Mouse (Mus musculus): Measurements from ENCODE around the gene Cers3.

Gene Cers3

DNA sequence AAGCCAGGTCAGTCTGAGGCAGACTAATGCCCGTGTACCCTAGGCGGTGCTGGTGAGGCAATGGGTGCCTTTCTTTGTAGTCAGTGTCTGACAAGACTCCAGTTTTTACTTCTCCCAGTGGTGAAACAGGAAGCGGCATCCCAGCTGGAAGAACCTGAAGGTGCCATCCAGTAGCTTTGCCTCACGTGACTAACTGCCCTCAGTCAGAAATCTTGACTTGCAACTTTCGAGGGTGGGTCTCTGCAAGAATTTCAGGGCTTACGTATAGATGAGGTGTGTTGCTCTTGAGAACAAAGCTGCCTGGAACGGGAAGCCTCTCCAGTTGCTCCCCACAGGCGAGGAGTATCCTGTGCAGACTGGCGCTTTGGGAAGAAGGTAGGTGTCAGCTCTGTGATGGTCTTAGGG is at the start of gene Cers3:
Gene Cers3 (plus strand): TSS at position 128 of the 405 bp plus-strand sequence.
- DNase-seq (ENCODE audit: low read depth, low spot score) = peak; percentile 22

- DNase-seq (ENCODE audit: low read depth, low spot score) = no peak
Observed at GRCm38 (mm10) chr7:66694467-66694866, 48.8 kb upstream of the Cers3 start.

DNA sequence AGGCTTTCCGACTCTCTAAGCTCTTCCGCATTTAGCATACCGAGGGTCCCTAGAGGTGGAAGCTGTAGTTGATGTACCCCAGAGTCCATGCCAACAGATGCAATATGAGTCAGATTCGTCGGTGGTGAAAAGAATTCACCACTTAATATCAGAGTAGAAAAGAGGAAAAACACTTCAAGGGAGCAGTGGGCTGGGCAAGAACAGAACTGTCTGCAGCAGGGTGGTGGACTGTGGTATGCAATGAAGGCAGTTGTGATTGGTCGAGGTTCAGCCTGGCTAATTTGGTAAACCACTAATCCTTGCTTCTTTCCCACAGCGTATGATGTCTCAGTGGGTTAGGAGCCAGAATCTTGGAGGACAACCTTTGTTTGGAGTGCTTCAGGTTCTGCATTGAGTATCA is 40.6 kb upstream of the Cers3 start:
- DNase-seq (ENCODE audit: low read depth, low spot score) = no peak

DNA sequence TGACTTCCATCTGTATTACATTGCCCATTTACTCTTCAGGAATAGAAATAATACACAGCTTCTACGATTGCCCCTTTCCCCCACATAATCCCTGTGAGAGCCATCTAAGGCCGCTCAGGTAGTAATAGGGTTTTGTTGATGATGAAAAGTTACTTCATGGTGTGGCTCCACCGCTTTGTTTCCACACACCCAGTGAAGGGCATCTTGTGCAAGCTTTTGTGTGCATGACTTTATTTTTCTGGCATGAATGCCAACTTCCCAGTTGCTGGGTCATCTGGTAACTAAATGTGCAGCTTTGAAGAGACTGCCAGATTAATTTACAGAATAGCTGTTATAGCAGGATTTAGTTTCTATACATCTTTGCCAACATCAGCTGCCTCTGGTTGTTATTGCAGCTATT is 38.7 kb upstream of the Cers3 start:
- no peak for DNase-seq (ENCODE audit: low read depth, low spot score)

GRCm38 (mm10) chr7:66711166-66711565 is 32.1 kb upstream of the Cers3 start:
- no peak for DNase-seq (ENCODE audit: low read depth, low spot score)

DNA sequence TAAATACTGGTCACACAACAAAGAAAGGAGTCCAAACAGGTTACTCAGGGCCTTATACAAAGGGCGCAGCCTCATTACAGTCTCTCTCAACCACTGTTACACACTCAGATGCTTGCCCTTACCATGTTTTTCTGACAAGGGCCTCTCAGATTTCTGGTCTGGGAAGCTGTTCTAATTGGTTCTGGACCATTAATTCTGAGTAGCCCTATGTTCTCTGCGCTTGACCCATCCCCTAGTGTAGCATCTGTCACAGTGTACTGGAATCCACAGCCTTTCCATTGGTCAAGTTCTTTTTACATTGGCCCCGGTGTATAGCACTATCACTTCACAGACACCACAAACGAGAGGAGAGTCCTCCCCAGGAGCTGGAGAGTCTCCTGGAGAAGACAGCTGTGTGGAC is 18.8 kb upstream of the Cers3 start:
- no peak for DNase-seq (ENCODE audit: low read depth, low spot score)

DNA sequence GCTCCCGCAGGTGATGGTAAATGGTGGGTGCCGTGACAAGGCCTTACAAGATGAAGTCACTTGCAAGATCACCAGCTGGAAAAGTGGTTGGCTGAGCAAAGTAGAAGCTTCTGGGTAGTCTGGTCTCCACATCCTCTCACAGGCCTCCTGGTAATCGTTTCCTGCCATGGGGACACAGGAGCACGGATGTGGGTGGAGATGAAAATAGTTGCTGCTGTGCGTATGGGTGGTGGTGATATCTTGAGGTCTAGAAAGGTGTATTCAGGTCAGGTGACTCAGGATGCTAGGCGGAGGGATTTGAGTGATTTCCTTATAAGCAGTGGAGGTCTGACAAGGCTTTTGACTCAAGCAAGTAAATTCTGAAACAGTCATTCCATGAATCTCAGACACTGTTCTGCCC is 18.4 kb upstream of the Cers3 start:
- DNase-seq (ENCODE audit: low read depth, low spot score) = no peak

GRCm38 (mm10) chr7:66728072-66728471 is 15.2 kb upstream of the Cers3 start:
- no peak for DNase-seq (ENCODE audit: low read depth, low spot score)

- DNase-seq (ENCODE audit: low read depth, low spot score) = no peak
Observed at GRCm38 (mm10) chr7:66729232-66729631, 14.1 kb upstream of the Cers3 start.

DNA sequence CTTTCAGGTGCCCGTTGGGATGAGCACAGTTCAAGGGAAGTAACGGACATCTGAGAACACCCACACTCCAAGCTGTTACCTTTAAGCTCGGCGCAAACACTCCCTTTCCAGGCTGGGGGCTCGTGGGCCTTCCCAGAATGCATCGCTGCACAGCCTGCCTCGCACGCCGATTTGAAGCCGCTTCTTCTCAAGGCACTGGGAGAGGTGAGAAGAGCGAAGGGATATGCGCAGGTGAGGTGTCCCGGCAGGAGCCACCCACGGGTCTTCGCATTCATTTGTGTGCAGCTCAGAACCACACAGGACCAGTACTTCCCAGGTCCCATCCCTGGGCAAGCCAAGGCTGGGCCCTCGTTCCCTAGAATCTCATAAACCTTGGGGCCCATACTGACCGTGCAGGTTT is 9.9 kb upstream of the Cers3 start:
- DNase-seq (ENCODE audit: low read depth, low spot score) = no peak

- no peak for DNase-seq (ENCODE audit: low read depth, low spot score)
Observed at GRCm38 (mm10) chr7:66733882-66734281, 9.4 kb upstream of the Cers3 start.

DNA sequence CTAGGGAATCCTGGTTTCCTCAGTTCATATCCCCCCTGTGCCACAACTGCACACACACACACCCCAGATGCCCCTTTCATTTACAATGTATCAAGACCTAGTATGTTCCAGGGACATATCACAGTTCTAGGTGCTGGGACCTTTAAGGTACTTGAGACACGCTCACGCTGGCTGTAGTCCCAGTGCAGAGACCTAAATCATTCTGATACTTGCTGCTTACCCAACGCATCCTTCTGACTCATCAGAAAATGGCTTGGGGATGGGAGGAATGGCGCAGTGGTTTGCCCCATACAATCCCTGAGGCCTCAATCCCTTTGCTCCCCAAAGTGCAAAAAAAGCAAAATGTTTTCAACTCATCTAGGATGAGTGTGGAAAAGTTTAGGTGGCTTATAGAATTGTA is 8.8 kb upstream of the Cers3 start:
- no peak for DNase-seq (ENCODE audit: low read depth, low spot score)

DNA sequence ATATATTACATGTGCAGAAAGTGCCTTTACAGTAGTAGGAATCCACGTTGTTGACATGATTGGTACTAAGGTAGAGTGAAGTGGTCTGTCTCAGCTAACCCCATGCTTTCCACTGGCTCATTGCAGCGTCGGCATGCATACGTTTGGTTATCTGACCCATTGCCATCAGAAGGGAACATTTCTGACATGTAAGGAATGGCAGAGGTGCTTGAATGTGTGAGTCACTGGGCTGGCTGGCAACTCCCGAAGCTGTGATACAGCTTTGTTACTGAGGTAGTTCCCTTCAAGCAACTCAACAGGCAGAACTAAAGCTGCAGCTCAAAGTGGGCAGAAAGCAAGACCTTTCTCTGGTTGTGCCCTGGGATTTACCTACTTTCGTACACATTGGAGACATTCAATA is 8.3 kb upstream of the Cers3 start:
- no peak for DNase-seq (ENCODE audit: low read depth, low spot score)

DNA sequence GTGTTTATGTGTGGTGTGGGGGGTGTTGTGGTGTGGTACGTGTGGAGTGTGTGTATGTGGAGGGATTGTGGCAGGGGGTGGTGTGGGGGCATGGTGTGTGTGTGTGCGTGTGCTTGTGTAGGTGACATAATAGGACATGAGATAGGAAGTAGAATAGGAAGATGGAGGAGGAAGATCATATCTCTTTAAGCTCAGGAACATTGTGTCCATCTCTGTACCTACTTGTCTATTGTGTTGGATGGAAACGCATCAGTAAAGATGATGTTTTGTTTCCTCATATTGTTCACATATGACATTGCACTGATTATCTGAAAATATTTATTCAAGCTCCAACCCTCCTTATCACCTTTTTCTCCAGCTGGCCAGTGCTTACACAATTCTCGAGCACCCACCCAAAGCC is 5.9 kb upstream of the Cers3 start:
- DNase-seq (ENCODE audit: low read depth, low spot score) = no peak

DNA sequence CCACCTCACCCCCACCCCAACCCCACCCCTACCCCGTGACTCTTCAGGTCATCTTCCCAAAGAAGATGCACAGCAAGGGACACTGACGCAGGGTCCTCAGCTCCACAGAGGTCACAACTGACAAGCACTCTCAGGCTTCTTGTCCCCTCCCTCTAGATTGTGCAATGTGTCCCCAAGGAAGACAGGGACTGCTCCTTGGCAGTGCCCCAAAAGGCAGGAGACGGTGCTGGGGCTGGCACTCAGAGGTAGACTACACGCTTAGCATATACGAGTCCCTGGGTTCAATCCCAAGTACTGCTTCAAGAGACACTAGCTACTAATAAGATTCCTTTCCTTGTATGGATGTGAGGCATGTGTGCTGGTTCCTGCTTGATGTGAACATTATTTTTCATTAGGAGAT is 2.3 kb upstream of the Cers3 start:
- no peak for DNase-seq (ENCODE audit: low read depth, low spot score)

GRCm38 (mm10) chr7:66741412-66741811 is 1.9 kb upstream of the Cers3 start:
- DNase-seq (ENCODE audit: low read depth, low spot score) = no peak

DNA sequence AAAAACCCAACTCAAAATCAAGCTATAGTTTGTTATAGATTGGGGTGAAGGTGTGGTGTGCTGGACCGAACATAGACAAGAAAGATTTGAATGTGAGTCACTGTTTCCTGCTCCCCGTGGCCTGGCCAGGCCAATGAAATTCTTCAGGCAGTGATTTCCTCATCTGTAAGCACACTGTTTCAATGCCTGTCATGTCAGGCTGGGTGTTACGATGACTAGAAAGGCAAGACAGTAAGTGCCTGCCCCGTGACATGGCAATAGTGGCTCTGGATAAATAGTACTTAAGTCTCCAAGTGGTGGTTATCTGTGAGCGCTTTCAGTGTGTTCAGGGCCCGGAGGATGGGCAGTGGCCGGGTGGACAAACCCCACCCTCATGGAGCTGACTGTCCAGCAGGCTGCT is 3.7 kb downstream of the Cers3 start:
- no peak for DNase-seq (ENCODE audit: low read depth, low spot score)

- DNase-seq (ENCODE audit: low read depth, low spot score) = no peak
Observed at GRCm38 (mm10) chr7:66749998-66750397, 6.7 kb downstream of the Cers3 start.

DNA sequence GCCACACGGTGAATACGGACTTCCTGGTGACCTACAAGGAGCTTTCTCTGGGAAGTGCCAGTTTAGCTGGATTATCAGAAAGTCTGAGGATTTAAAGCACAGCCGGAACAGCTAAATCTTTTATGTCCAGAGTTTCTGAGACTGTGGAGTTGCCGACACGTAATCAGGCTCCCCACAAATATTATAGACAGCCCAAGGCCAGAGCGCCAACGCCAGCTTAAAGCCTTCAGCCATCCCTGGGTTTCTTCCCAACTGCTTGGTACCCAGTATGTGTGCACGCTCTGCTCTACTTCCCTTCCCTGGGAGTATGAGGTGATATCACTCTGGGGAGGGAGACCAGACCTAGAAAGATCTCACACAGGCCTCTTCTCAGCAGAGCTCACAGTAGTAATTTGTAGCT is 10.5 kb downstream of the Cers3 start:
- DNase-seq (ENCODE audit: low read depth, low spot score) = no peak

DNA sequence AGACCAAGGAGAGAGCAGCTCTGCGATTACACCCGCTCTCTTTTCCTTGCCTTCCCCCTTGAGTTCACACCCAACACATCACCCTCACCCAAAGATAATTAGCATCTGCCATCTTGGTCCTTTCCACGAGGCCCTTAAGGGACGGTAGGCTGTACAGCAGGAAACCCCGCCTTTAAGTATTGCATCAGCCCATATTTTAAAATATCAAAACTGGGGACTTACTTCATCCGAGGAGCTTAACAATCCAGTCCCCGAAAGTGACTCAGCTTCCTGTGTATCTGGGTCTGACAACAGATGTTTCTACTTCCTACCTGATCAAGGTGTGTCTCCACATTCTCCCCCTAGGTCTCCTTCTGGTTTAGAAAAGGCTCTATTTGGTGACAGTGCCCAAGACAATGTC is 12.3 kb downstream of the Cers3 start:
- no peak for DNase-seq (ENCODE audit: low read depth, low spot score)

DNA sequence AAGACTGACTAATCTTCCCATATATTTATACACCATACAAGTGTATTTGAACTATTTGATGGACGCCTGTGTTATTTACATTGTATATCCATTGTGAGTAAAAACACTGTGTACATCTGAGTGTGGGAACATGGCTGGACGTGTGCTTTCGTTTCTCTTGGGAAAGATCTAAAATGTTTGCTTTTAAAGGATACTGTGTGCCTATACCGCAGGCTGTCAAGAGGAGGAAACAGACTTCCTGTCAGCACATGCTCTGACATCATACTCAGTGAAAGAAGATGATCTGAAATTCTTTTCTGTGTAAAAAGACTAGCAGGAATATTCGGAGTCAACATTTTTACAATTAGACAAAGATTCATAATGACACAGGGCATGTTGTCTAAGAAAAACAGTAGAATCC is 26.6 kb downstream of the Cers3 start:
- DNase-seq (ENCODE audit: low read depth, low spot score) = no peak

DNA sequence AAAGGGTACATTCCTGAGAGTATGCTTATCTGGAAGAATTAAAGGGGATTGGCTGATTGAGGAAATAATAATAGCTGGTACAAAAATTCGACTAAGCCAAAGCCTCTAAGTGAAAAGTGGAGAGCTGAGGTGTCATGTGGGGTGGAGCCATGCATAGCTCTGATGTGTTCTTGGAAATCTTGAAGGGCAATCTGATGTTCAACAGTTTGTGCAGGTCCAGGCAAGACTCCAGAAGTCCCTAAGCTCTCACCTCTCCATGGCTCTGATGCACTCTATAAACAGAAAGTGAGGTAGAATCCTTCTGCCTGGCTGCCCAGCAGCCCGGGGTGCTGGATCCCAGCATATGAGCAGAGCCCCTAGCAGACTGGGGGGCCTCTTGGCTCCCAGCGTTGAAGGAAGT is 27.4 kb downstream of the Cers3 start:
- DNase-seq (ENCODE audit: low read depth, low spot score) = no peak

DNA sequence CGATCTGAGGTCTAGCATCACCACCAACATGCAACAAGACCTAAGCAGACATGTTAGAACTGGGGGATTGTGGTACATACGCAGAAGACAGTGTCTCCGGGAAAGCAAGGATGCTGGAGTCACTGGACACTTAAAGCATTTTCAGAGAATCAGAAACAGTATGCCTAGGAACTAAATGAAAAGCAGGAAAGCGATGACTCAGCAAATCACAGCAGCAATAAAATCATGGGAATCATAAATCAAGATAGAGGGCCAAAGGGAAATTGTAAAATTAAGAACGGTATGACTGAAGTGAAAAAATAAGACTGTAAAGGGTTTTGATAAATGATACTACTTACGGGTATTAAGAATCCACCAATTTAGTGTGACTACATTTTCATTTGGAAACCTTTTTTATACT is 27.9 kb downstream of the Cers3 start:
- DNase-seq (ENCODE audit: low read depth, low spot score) = no peak

- DNase-seq (ENCODE audit: low read depth, low spot score) = no peak
Observed at GRCm38 (mm10) chr7:66779411-66779810, 36.1 kb downstream of the Cers3 start.

Data from R1 (cell line).